Mouse (Mus musculus) MEL (cell line): ENCODE data around the gene Nepn.

Source experiments
- CTCF ChIP-seq, 3 experiments: IDR thresholded peaks in 2 of 3; conservative IDR thresholded peaks in 1 of 3; 2 replicates each; pipeline ENCODE4 v1.5.1; 2011 to 2012; ENCODE audit warnings: low read length in 3 of 3, low read depth in 2 of 3, mild to moderate bottlenecking in 2 of 3, improper control_type of control experiment in 1 of 3, inconsistent platforms in 1 of 3, mixed read lengths in 1 of 3, moderate library complexity in 1 of 3; ENCODE audit not compliant: control insufficient read depth in 1 of 3, insufficient read depth in 1 of 3, poor library complexity in 1 of 3, severe bottlenecking in 1 of 3
- EP300 ChIP-seq, 2 experiments: IDR thresholded peaks; 2 replicates each; pipeline ENCODE4 v1.6.1; 2011; ENCODE audit warnings: improper control_type of control experiment in 2 of 2, low read length in 2 of 2, low read depth in 1 of 2, mild to moderate bottlenecking in 1 of 2
- MAFK ChIP-seq: IDR thresholded peaks from 2 replicates; pipeline ENCODE4 v1.6.1; 2011; ENCODE audit warnings: low read depth, mild to moderate bottlenecking, low read length, improper control_type of control experiment, borderline replicate concordance
- MAX ChIP-seq: IDR thresholded peaks from 2 replicates; pipeline ENCODE4 v1.6.1; 2011; ENCODE audit warnings: low read length, improper control_type of control experiment
- MXI1 ChIP-seq: IDR thresholded peaks from 2 replicates; pipeline ENCODE4 v1.6.1; 2011; ENCODE audit warnings: mild to moderate bottlenecking, low read depth, low read length, improper control_type of control experiment
- MYC ChIP-seq: IDR thresholded peaks from 2 replicates; pipeline ENCODE4 v1.6.1; 2011; ENCODE audit warnings: low read depth, mild to moderate bottlenecking, low read length, improper control_type of control experiment, moderate library complexity
- POLR2A ChIP-seq, 2 experiments: IDR thresholded peaks; 2 replicates each; pipeline ENCODE4 v1.6.1; 2011 to 2012; ENCODE audit warnings: low read length in 2 of 2, mild to moderate bottlenecking in 2 of 2, control low read depth in 1 of 2, improper control_type of control experiment in 1 of 2, low read depth in 1 of 2, moderate library complexity in 1 of 2; ENCODE audit not compliant: control insufficient read depth in 1 of 2, insufficient read depth in 1 of 2, poor library complexity in 1 of 2
- SIN3A ChIP-seq: IDR thresholded peaks from 2 replicates; pipeline ENCODE4 v1.6.1; 2012; ENCODE audit warnings: low read length, improper control_type of control experiment, inconsistent platforms
- TCF12 ChIP-seq: IDR thresholded peaks from 2 replicates; pipeline ENCODE4 v1.6.1; 2014; ENCODE audit warnings: low read depth, mild to moderate bottlenecking, inconsistent platforms, low read length, improper control_type of control experiment, moderate library complexity
- UBTF ChIP-seq: IDR thresholded peaks from 2 replicates; pipeline ENCODE4 v1.6.1; 2012; ENCODE audit warnings: low read depth, mild to moderate bottlenecking, inconsistent platforms, low read length, improper control_type of control experiment, moderate library complexity, borderline replicate concordance; ENCODE audit not compliant: insufficient read depth
- USF2 ChIP-seq, 2 experiments: IDR thresholded peaks; 2 replicates each; pipeline ENCODE4 v1.6.1; 2011 to 2012; ENCODE audit warnings: improper control_type of control experiment in 2 of 2, low read length in 2 of 2, borderline replicate concordance in 1 of 2, inconsistent platforms in 1 of 2, low read depth in 1 of 2, mild to moderate bottlenecking in 1 of 2; ENCODE audit not compliant: insufficient read depth in 1 of 2
- ZKSCAN1 ChIP-seq: IDR thresholded peaks from 2 replicates; pipeline ENCODE4 v1.6.1; 2012; ENCODE audit warnings: low read depth, mild to moderate bottlenecking, inconsistent platforms, low read length, improper control_type of control experiment, moderate library complexity

DNA sequence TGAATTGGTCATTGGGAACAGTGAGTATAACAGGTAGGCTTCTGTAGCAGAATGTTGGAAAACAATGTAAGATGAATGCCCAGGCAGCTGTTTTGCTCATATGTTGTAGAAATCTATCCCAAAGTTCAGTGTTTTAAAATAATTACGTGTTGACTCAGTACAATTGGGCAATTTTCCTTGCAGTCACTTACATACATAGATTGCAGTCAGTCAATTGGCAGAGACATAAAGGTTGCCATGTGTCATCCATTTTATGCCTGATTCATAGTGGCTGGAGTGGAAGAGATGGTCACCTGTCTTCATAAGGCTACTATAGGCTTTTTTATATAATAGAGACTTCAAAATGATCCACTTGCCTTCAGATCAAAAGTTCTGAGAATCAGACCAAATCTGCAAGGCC, 31.8 kb downstream of the Nepn start:
- no peak for TF ChIP-seq POLR2A (IDR thresholded peaks at IDR 0.05; ENCODE audit: control insufficient read depth in 1 of 2, insufficient read depth in 1 of 2, low read depth in 1 of 2, low read length in 2 of 2, poor library complexity in 1 of 2)
- TF ChIP-seq TCF12, result no peak
- no peak for TF ChIP-seq MXI1
- TF ChIP-seq CTCF (IDR thresholded peaks at IDR 0.05 in 2 of 3, conservative IDR thresholded peaks at IDR 0.05 in 1 of 3; ENCODE audit: control insufficient read depth in 1 of 3, insufficient read depth in 1 of 3, low read depth in 2 of 3, low read length in 3 of 3, poor library complexity in 1 of 3, severe bottlenecking in 1 of 3), result no peak
- no peak for TF ChIP-seq ZKSCAN1
- TF ChIP-seq MAX, result no peak
- no peak for TF ChIP-seq MAFK
- TF ChIP-seq EP300 (IDR thresholded peaks at IDR 0.05; ENCODE audit: low read depth in 1 of 2, low read length in 2 of 2), result no peak
- no peak for TF ChIP-seq USF2 (IDR thresholded peaks at IDR 0.05; ENCODE audit: borderline replicate concordance in 1 of 2, insufficient read depth in 1 of 2, low read depth in 1 of 2, low read length in 2 of 2)
- no peak for TF ChIP-seq MYC
- no peak for TF ChIP-seq UBTF
- TF ChIP-seq SIN3A, result no peak
